In the genomic region with DNA sequence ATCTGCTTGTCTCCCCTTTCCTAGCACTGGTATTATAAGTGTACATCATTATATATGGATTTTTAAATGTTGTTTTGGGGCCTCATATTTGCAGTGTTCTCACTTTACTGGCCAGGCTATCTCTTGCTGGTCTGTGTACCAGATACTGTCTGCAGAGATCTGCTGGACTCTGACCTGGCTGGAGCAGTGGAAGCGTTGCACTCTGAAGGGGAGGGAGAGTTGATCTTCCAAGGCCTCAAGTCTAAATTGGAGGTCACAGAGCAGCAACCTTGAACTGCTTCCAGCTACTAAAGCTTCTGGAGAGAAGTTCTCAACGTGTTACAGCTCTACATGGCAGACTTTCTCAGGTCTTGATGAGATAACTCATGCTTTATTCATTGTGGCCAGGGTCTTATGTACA, we compare ENCODE assay signal across 30 mouse cellular contexts.
A peak's percentile ranks its signal among the peaks of the same experiment; 100 is the strongest.
DNase-seq lines count a peak whose midpoint lies in the region; ATAC-seq lines count a peak whose summit lies in the region.
"Had no signal": no experiment of that assay in that cellular context is flagged by ENCODE, and none has a peak within 500 bp of the region (broad histone marks: within the 10 kb centered on the region; RNA-seq: fewer than 3 reads in every experiment).

No protein-coding gene starts in this region.

- no peak for ATAC-seq in kidney, embryonic 16.5 days (ENCODE audit: low FRiP score, low TSS enrichment)
- ATAC-seq: forebrain, embryonic 15.5 days; intestine, embryonic 16.5 days; midbrain, embryonic 16.5 days had no signal

- WGBS in kidney, embryonic 16.5 days = 60% methylated on average over 2 of the region's 2 CpGs
- WGBS in hindbrain, embryonic 10.5 days = 92% methylated on average over 2 of the region's 2 CpGs
- 89% methylated on average over 2 of the region's 2 CpGs for WGBS in midbrain, embryonic 10.5 days

- H3K27ac ChIP-seq in kidney, embryonic 16.5 days (ENCODE audit: low read length) = no peak overlapping the region
- no peak overlapping the region for H3K27ac ChIP-seq in hindbrain, embryonic 10.5 days
- H3K27ac ChIP-seq in midbrain, embryonic 10.5 days (replicated peaks) = no peak overlapping the region
- H3K27ac ChIP-seq: embryonic facial prominence, embryonic 12.5 days; forebrain, embryonic 15.5 days; gastrocnemius, adult 2 months; hindbrain, embryonic 13.5 days; left cerebral cortex, adult 2 months; limb, embryonic 13.5 days; liver, embryonic 15.5 days had no signal

- no peak overlapping the region for H3K4me3 ChIP-seq in kidney, embryonic 16.5 days (ENCODE audit: low read length)
- H3K4me3 ChIP-seq in hindbrain, embryonic 10.5 days = no peak overlapping the region
- no peak overlapping the region for H3K4me3 ChIP-seq in midbrain, embryonic 10.5 days
- H3K4me3 ChIP-seq: embryonic facial prominence, embryonic 12.5 days; forebrain, embryonic 15.5 days; gastrocnemius, adult 2 months; hindbrain, embryonic 13.5 days; left cerebral cortex, adult 2 months; limb, embryonic 13.5 days; liver, embryonic 15.5 days had no signal

- no peaks in the 10 kb centered on the region for H3K27me3 ChIP-seq in kidney, embryonic 16.5 days (ENCODE audit: insufficient read depth, low read length)
- H3K27me3 ChIP-seq in hindbrain, embryonic 10.5 days (ENCODE audit: insufficient read depth, poor library complexity, severe bottlenecking) = no peaks in the 10 kb centered on the region
- no peaks in the 10 kb centered on the region for H3K27me3 ChIP-seq in midbrain, embryonic 10.5 days (ENCODE audit: low read depth, poor library complexity, severe bottlenecking)
- H3K27me3 ChIP-seq: embryonic facial prominence, embryonic 12.5 days; forebrain, embryonic 15.5 days; hindbrain, embryonic 13.5 days; limb, embryonic 13.5 days; liver, embryonic 15.5 days had no signal

- no peak overlapping the region for H3K9ac ChIP-seq in kidney, embryonic 16.5 days (replicated peaks; ENCODE audit: low read length)
- H3K9ac ChIP-seq: embryonic facial prominence, embryonic 12.5 days; forebrain, embryonic 15.5 days; hindbrain, embryonic 13.5 days; limb, embryonic 13.5 days; liver, embryonic 15.5 days; lung, embryonic 14.5 days had no signal

- no peaks in the 10 kb centered on the region for H3K36me3 ChIP-seq in kidney, embryonic 16.5 days (ENCODE audit: insufficient read depth, low read length)
- no peaks in the 10 kb centered on the region for H3K36me3 ChIP-seq in hindbrain, embryonic 10.5 days
- no peaks in the 10 kb centered on the region for H3K36me3 ChIP-seq in midbrain, embryonic 10.5 days
- H3K36me3 ChIP-seq: embryonic facial prominence, embryonic 12.5 days; forebrain, embryonic 15.5 days; hindbrain, embryonic 13.5 days; limb, embryonic 13.5 days; liver, embryonic 15.5 days had no signal

- H3K4me2 ChIP-seq in kidney, embryonic 16.5 days (replicated peaks; ENCODE audit: low read depth, low read length) = no peak overlapping the region
- H3K4me2 ChIP-seq: embryonic facial prominence, embryonic 12.5 days; forebrain, embryonic 15.5 days; heart, embryonic 11.5 days; hindbrain, embryonic 13.5 days; limb, embryonic 13.5 days; liver, embryonic 15.5 days; lung, embryonic 14.5 days; midbrain, embryonic 11.5 days had no signal

- H3K4me1 ChIP-seq in kidney, embryonic 16.5 days (ENCODE audit: insufficient read depth, low read length) = no peaks in the 10 kb centered on the region
- peaks cover 8% of the 10 kb centered on the region for H3K4me1 ChIP-seq in hindbrain, embryonic 10.5 days (replicated peaks)
- peaks cover 7% of the 10 kb centered on the region for H3K4me1 ChIP-seq in midbrain, embryonic 10.5 days
- H3K4me1 ChIP-seq: embryonic facial prominence, embryonic 12.5 days; forebrain, embryonic 15.5 days; limb, embryonic 13.5 days had no signal

- no peaks in the 10 kb centered on the region for H3K9me3 ChIP-seq in kidney, embryonic 16.5 days (ENCODE audit: low read length)
- no peaks in the 10 kb centered on the region for H3K9me3 ChIP-seq in hindbrain, embryonic 10.5 days
- H3K9me3 ChIP-seq in midbrain, embryonic 10.5 days (replicated peaks) = no peaks in the 10 kb centered on the region
- H3K9me3 ChIP-seq: embryonic facial prominence, embryonic 12.5 days; forebrain, embryonic 15.5 days; hindbrain, embryonic 13.5 days; limb, embryonic 13.5 days; liver, embryonic 15.5 days had no signal

- DNase-seq in kidney, adult 9 months = peak; percentile 65
- peak; percentile 5 for DNase-seq in adipocyte (ENCODE audit: low spot score)
- DNase-seq in adrenal gland, adult 2 months = peak; percentile 68
- DNase-seq in adrenal gland, postnatal 36 days = peak; percentile 60 to 65
- DNase-seq in spleen, postnatal 10 days (ENCODE audit: low spot score in 2 of 2) = no peak
- no peak for DNase-seq in hindbrain, embryonic 10.5 days (ENCODE audit: low spot score)
- DNase-seq in midbrain, embryonic 10.5 days (ENCODE audit: low spot score) = no peak
- DNase-seq: B cell, adult 2 months; cerebellum, adult 11 months; cerebellum, adult 9-11 months; embryo, embryonic 11 days; gastrocnemius, adult 2 months; gastrocnemius, postnatal 36 days; heart, adult 18-20 months; heart, postnatal 36 days; lung, embryonic 14.5 days; right cerebral cortex, postnatal 4 days; thymus, adult 2 months; thymus, postnatal 4 days had no signal

Comparison
In these comparisons a context has a peak if more than half of its experiments do, and no peak if none do; other contexts are left out.
1. DNase-seq: peak in kidney, adult 9 months (single experiment), adipocyte (single experiment), adrenal gland, adult 2 months (single experiment) and adrenal gland, postnatal 36 days (2 of 2); none in spleen, postnatal 10 days (0 of 2), hindbrain, embryonic 10.5 days (single experiment) and midbrain, embryonic 10.5 days (single experiment).